Mouse (Mus musculus): ENCODE measurements at regions not wholly inside any gene's neighbourhood (a gene's known extent, or its start where the extent isn't known, plus 50 kb on each side); places are given as distances from the start of the nearest gene placed in this dataset.

DNA sequence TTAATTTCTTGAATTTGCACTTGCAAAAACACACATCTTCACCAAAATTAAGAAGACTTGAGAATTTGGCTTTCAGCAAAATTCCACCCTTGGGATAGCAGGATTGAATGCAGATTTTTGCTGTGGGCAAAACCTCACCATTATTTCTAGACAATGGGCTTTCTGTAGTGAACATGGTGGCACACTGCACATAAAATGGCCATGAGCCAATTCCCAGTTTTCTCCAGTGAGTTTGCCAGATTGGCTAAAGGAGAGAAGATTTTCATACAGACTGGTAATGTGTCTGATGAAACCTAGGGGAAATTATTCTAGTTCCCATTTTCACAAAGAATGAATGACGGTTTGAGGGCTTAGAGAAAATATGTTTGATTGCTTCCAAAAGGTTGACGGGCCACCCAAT, 2640.1 kb upstream of the Gm7489 start:
- TF ChIP-seq GATA1 (IDR thresholded peaks at IDR 0.05; ENCODE audit: borderline replicate concordance, low read length) (no peak), FLI1 (IDR thresholded peaks at IDR 0.05; ENCODE audit: low read length) (no peak)

Measured in megakaryocyte, embryonic 14.5 days (primary cell).